Mouse (Mus musculus) G1E (cell line): ENCODE data around the gene Psmd7. TPM values are rescaled to one million over a fixed set of nuclear protein-coding genes. Genes with fewer than 3 reads are reported as not detected.

ENCODE experiments used
- ATAC-seq: 2 replicates; pipeline ENCODE4 v1.8.0; 2016; ENCODE audit warnings: mild to moderate bottlenecking; ENCODE audit not compliant: insufficient number of reproducible peaks, poor library complexity, low FRiP score, severe bottlenecking; ENCODE audit errors: extremely low read depth
- DNase-seq: peaks from one replicate; pipeline ENCODE4 v3.0.0; 2012; ENCODE audit warnings: low spot score
- H3K27me3 ChIP-seq: 2 replicates; pipeline ENCODE4 v1.6.1; 2012; ENCODE audit warnings: mild to moderate bottlenecking, low read length, inconsistent platforms; ENCODE audit not compliant: insufficient read depth
- H3K36me3 ChIP-seq: replicated peaks from 2 replicates; pipeline ENCODE3; 2012; ENCODE audit warnings: mild to moderate bottlenecking, inconsistent platforms
- H3K4me1 ChIP-seq: 2 replicates; pipeline ENCODE4 v1.6.1; 2012; ENCODE audit warnings: low read depth, low read length, inconsistent platforms, mixed read lengths; ENCODE audit not compliant: insufficient read depth
- H3K4me3 ChIP-seq: 2 replicates; pipeline ENCODE4 v1.5.1; 2012; ENCODE audit warnings: low read depth, mild to moderate bottlenecking, inconsistent platforms, low read length, moderate library complexity, mixed read lengths
- H3K9me3 ChIP-seq: replicated peaks from 2 replicates; pipeline ENCODE4 v1.6.1; 2012; ENCODE audit warnings: inconsistent platforms
- CTCF ChIP-seq: IDR thresholded peaks from 2 replicates; pipeline ENCODE4 v1.5.1; 2012; ENCODE audit warnings: low read depth, low read length, inconsistent platforms, mixed read lengths
- GATA1 ChIP-seq: IDR thresholded peaks from 2 replicates; pipeline ENCODE4 v1.6.1; 2012; ENCODE audit warnings: borderline replicate concordance, low read length, inconsistent platforms, mixed read lengths
- GATA2 ChIP-seq: IDR thresholded peaks from 2 replicates; pipeline ENCODE4 v1.6.1; 2012; ENCODE audit warnings: low read depth, low read length, inconsistent platforms, borderline replicate concordance
- POLR2AphosphoS5 ChIP-seq: IDR thresholded peaks from 2 replicates; pipeline ENCODE4 v1.6.1; 2012; ENCODE audit warnings: low read depth, low read length, inconsistent platforms; ENCODE audit not compliant: insufficient replicate concordance
- TAL1 ChIP-seq: conservative IDR thresholded peaks from 2 replicates; pipeline ENCODE4 v1.6.1; 2012; ENCODE audit warnings: low read depth, low read length, inconsistent platforms, mixed read lengths
- polyA plus RNA-seq: library from polyadenylated mRNA; stranded (reverse); fragments of >175 nt; gene quantifications from 2 replicates; pipeline ENCODE4 v1.2.3, GENCODE M21; 2012
- total RNA-seq, 2 experiments: library from RNA; stranded (forward) in 1 of 2; stranded (reverse) in 1 of 2; fragments of 200-1000 nt in 1 of 2; fragments of >200 nt in 1 of 2; fragmentation: Nextera tagmentation in 1 of 2; gene quantifications; 2 replicates each; pipeline ENCODE4 v1.2.3; 2014 to 2017

The Psmd7 gene
- total and polyA plus RNA-seq, 3 experiments, result 41.9 to 143 (median 75.0) TPM

- no peaks in the 10 kb centered on the region for H3K9me3 ChIP-seq
- peaks cover 95% of the 10 kb centered on the region for H3K36me3 ChIP-seq
- no peaks in the 10 kb centered on the region for H3K4me1 ChIP-seq
- DNase-seq, result no peak
- no peak for TF ChIP-seq GATA1
- no peak for TF ChIP-seq POLR2AphosphoS5
- TF ChIP-seq TAL1, result no peak
- TF ChIP-seq GATA2, result no peak
- TF ChIP-seq CTCF, result no peak
- H3K27me3 ChIP-seq, result no peaks in the 10 kb centered on the region
- no peak for ATAC-seq
- no peak overlapping the region for H3K4me3 ChIP-seq
Observed at GRCm38 (mm10) chr8:107552234-107552633, 36.0 kb downstream of the Psmd7 start.

- H3K4me3 ChIP-seq, result no peak overlapping the region
- ATAC-seq (no peak), DNase-seq (no peak)
- TF ChIP-seq POLR2AphosphoS5, result no peak
- TF ChIP-seq TAL1, result no peak
- TF ChIP-seq GATA2, result no peak
- no peak for TF ChIP-seq CTCF
- TF ChIP-seq GATA1, result no peak
- H3K4me1 ChIP-seq, result peaks cover 3% of the 10 kb centered on the region; the same call in 1 of the 2 replicates
- H3K9me3 ChIP-seq, result no peaks in the 10 kb centered on the region
- H3K27me3 ChIP-seq, result no peaks in the 10 kb centered on the region
- H3K36me3 ChIP-seq, result peaks cover 97% of the 10 kb centered on the region
Observed at GRCm38 (mm10) chr8:107546817-107547216, 41.4 kb downstream of the Psmd7 start.

GRCm38 (mm10) chr8:107546154-107546553 lies 42.1 kb downstream of the Psmd7 start:
- DNase-seq, result no peak
- H3K4me1 ChIP-seq, result peaks cover 3% of the 10 kb centered on the region; the same call in 1 of the 2 replicates
- ATAC-seq, result no peak
- TF ChIP-seq CTCF (no peak), GATA1 (no peak), GATA2 (no peak), TAL1 (no peak), POLR2AphosphoS5 (no peak)
- no peak overlapping the region for H3K4me3 ChIP-seq
- H3K36me3 ChIP-seq, result peaks cover 97% of the 10 kb centered on the region
- H3K9me3 ChIP-seq, result no peaks in the 10 kb centered on the region
- H3K27me3 ChIP-seq, result no peaks in the 10 kb centered on the region

- Histone ChIP-seq H3K4me1 (peaks cover 4% of the 10 kb centered on the region; the same call in 1 of the 2 replicates), H3K36me3 (peaks cover 97% of the 10 kb centered on the region), H3K4me3 (no peak overlapping the region), H3K27me3 (no peaks in the 10 kb centered on the region), H3K9me3 (no peaks in the 10 kb centered on the region)
- ATAC-seq (no peak), DNase-seq (no peak)
- TF ChIP-seq POLR2AphosphoS5 (no peak), GATA2 (no peak), GATA1 (no peak), CTCF (no peak), TAL1 (no peak)
Observed at GRCm38 (mm10) chr8:107545621-107546152, 42.6 kb downstream of the Psmd7 start.

- no peak for ATAC-seq
- TF ChIP-seq GATA2 (no peak), TAL1 (no peak), POLR2AphosphoS5 (no peak), GATA1 (no peak), CTCF (no peak)
- Histone ChIP-seq H3K27me3 (no peaks in the 10 kb centered on the region), H3K4me1 (peaks cover 6% of the 10 kb centered on the region; the same call in 1 of the 2 replicates), H3K36me3 (peaks cover 97% of the 10 kb centered on the region), H3K4me3 (no peak overlapping the region), H3K9me3 (no peaks in the 10 kb centered on the region)
- DNase-seq, result no peak
Observed at GRCm38 (mm10) chr8:107544651-107545174, 43.6 kb downstream of the Psmd7 start.

- TF ChIP-seq GATA2 (no peak), GATA1 (no peak)
- H3K9me3 ChIP-seq, result no peaks in the 10 kb centered on the region
- no peak overlapping the region for H3K4me3 ChIP-seq
- peaks cover 6% of the 10 kb centered on the region; the same call in 1 of the 2 replicates for H3K4me1 ChIP-seq
- H3K27me3 ChIP-seq, result no peaks in the 10 kb centered on the region
- no peak for DNase-seq
- no peak for ATAC-seq
- peaks cover 96% of the 10 kb centered on the region for H3K36me3 ChIP-seq
Observed at GRCm38 (mm10) chr8:107544211-107544610, 44.1 kb downstream of the Psmd7 start.

- Histone ChIP-seq H3K4me3 (no peak overlapping the region), H3K27me3 (no peaks in the 10 kb centered on the region), H3K36me3 (peaks cover 93% of the 10 kb centered on the region), H3K9me3 (no peaks in the 10 kb centered on the region), H3K4me1 (peaks cover 6% of the 10 kb centered on the region; the same call in 1 of the 2 replicates)
- ATAC-seq (no peak), DNase-seq (no peak)
- TF ChIP-seq POLR2AphosphoS5, result no peak
- TF ChIP-seq GATA1, result no peak
- TF ChIP-seq GATA2, result no peak
- TF ChIP-seq CTCF, result no peak
- TF ChIP-seq TAL1, result no peak
Observed at GRCm38 (mm10) chr8:107543714-107544113, 44.5 kb downstream of the Psmd7 start.
